Mouse (Mus musculus): Measurements from ENCODE around the gene Efcc1.

The Efcc1 gene

DNA sequence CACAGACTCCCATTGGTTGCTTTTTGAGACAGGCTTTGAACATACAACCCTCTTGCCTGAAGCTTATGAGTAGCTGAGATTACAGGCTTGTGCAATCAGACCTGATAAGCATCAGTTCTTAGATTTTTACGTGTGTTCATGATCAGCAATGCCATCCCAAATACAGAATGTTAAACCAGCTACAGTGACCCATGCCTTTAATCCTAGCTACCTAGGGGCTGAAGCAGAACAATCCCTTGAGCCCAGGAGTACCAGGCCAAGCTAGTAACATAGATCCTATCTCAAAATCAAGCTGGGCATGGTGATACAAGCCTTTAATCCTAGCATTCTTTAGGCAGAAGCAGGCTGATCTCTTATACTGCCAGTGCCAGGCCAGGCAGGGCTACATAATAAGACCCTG lies 73.4 kb downstream of the Efcc1 start:
- DNase-seq (ENCODE audit: low read depth, low spot score): no peak

DNA sequence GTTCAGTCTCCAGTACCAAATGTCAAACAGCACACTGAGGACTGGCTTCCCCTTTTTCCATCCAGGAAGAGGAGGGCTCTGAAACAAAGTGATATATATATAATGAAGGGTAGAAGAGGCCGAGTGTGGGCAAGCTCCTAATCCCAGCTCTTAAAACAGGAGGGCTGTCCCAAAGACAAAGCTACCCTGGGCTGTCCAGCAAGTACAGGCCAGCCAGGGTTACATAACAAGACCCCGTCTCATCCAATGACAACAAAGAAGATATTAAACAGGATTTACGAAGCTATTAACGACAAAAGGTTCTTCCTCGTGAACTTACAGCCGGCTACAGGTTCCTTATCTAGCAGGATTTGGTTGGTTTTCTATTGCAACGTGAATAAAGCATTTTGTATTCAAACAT lies 74.2 kb downstream of the Efcc1 start:
- DNase-seq (ENCODE audit: low read depth, low spot score): no peak

DNA sequence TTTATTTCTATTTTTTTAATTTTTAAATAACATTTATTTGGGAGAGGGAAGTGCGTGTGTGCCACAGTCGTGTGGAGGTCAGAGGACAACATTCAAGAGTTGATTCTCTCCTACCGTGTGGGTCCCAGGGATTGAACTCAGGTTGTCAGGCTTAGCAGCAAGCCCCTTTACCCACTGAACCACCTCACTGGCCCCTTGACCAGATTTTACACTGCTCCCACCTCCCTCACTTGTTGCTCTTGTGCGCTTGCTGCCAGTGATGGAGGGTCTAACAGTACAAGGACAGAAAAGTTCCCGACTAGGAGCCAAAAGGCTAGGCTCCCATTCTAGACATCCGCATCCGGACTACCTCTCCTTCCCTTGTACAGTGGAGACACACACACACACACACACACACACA lies 74.8 kb downstream of the Efcc1 start:
- no peak for DNase-seq (ENCODE audit: low read depth, low spot score)
